28 mouse cellular contexts compared by ENCODE assay signal in the genomic region with DNA sequence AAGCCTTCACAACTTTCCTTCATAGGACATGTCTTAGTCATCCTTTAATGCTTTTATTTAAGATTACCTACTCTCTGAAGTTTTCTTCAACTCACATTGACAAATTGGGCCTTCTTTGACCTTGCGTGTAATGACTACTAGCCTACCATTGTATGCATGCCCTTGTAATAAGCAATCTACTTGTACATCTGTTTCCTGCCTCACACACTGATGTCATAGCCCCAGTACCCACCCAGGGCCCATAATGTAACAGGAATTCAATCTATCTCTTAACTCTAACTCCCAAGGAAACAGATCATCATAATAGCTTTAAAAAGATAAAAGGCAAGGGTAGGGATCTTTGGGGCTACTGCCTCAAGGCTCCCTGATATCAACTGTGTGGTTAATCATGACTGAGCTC.
A peak's percentile ranks its signal among the peaks of the same experiment; 100 is the strongest.
DNase-seq lines count a peak whose midpoint lies in the region; ATAC-seq and TF ChIP-seq lines count a peak whose summit lies in the region.
"Had no signal": no experiment of that assay in that cellular context is flagged by ENCODE, and none has a peak within 500 bp of the region (broad histone marks: within the 10 kb centered on the region; RNA-seq: fewer than 3 reads in every experiment).

No protein-coding gene starts in this region.

- no peaks in the 10 kb centered on the region for H3K36me3 ChIP-seq in kidney, embryonic 16.5 days (ENCODE audit: insufficient read depth, low read length)
- H3K36me3 ChIP-seq in liver, embryonic 14.5 days (replicated peaks; ENCODE audit: control insufficient read depth, insufficient read depth, low read depth), result no peaks in the 10 kb centered on the region
- no peaks in the 10 kb centered on the region for H3K36me3 ChIP-seq in liver, embryonic 15.5 days (replicated peaks)
- H3K36me3 ChIP-seq in limb, embryonic 10.5 days, result no peaks in the 10 kb centered on the region
- H3K36me3 ChIP-seq: forebrain, embryonic 10.5 days; hindbrain, embryonic 12.5 days; limb, embryonic 12.5 days; midbrain, embryonic 10.5 days; neural tube, embryonic 13.5 days had no signal

- H3K27ac ChIP-seq in kidney, embryonic 16.5 days (ENCODE audit: low read length), result peak overlapping the region; percentile 9; the same call in 1 of the 2 replicates
- no peak overlapping the region for H3K27ac ChIP-seq in liver, embryonic 14.5 days
- H3K27ac ChIP-seq in liver, embryonic 15.5 days (replicated peaks), result no peak overlapping the region
- no peak overlapping the region for H3K27ac ChIP-seq in limb, embryonic 10.5 days
- H3K27ac ChIP-seq: forebrain, embryonic 10.5 days; heart, adult 2 months; hindbrain, embryonic 12.5 days; layer of hippocampus, adult 2 months; limb, embryonic 12.5 days; macrophage; midbrain, embryonic 10.5 days; neural tube, embryonic 13.5 days had no signal

- no peaks in the 10 kb centered on the region for H3K4me1 ChIP-seq in kidney, embryonic 16.5 days (ENCODE audit: insufficient read depth, low read length)
- H3K4me1 ChIP-seq in liver, embryonic 14.5 days (replicated peaks; ENCODE audit: control insufficient read depth in 2 of 2, insufficient read depth in 2 of 2, low read length in 1 of 2), result no peaks in the 10 kb centered on the region
- H3K4me1 ChIP-seq in liver, embryonic 15.5 days (replicated peaks), result no peaks in the 10 kb centered on the region
- no peaks in the 10 kb centered on the region for H3K4me1 ChIP-seq in limb, embryonic 10.5 days
- H3K4me1 ChIP-seq: forebrain, embryonic 10.5 days; hindbrain, embryonic 12.5 days; limb, embryonic 12.5 days; midbrain, embryonic 10.5 days; neural tube, embryonic 13.5 days had no signal

- H3K9me3 ChIP-seq in kidney, embryonic 16.5 days (ENCODE audit: low read length), result no peaks in the 10 kb centered on the region
- H3K9me3 ChIP-seq in liver, embryonic 14.5 days (ENCODE audit: control insufficient read depth, low read length), result no peaks in the 10 kb centered on the region
- no peaks in the 10 kb centered on the region for H3K9me3 ChIP-seq in liver, embryonic 15.5 days (replicated peaks)
- H3K9me3 ChIP-seq in limb, embryonic 10.5 days (replicated peaks), result no peaks in the 10 kb centered on the region
- H3K9me3 ChIP-seq: forebrain, embryonic 10.5 days; hindbrain, embryonic 12.5 days; limb, embryonic 12.5 days; midbrain, embryonic 10.5 days; neural tube, embryonic 13.5 days had no signal

- no peak for DNase-seq in kidney, adult 8-10 months
- no peak for DNase-seq in liver, embryonic 14.5 days (ENCODE audit: low read depth in 3 of 3, low spot score in 3 of 3)
- peak; percentile 50 for DNase-seq in lung, postnatal 25 days (ENCODE audit: low spot score)
- DNase-seq in limb, embryonic 10.5 days (ENCODE audit: low spot score), result no peak
- no peak for DNase-seq in thymus, postnatal 10 days (ENCODE audit: low spot score in 2 of 2)
- DNase-seq: adrenal gland, postnatal 10 days; cerebellum, adult 18-20 months; cerebellum, postnatal 14 days; gastrocnemius, postnatal 14 days; heart, adult 2 months; kidney, postnatal 10 days; layer of hippocampus, postnatal 36 days; right cerebral cortex, postnatal 4 days; thymus, postnatal 25 days had no signal

- no peak overlapping the region for H3K9ac ChIP-seq in kidney, embryonic 16.5 days (replicated peaks; ENCODE audit: low read length)
- no peak overlapping the region for H3K9ac ChIP-seq in liver, embryonic 14.5 days (replicated peaks)
- no peak overlapping the region for H3K9ac ChIP-seq in liver, embryonic 15.5 days
- H3K9ac ChIP-seq: hindbrain, embryonic 12.5 days; limb, embryonic 12.5 days; neural tube, embryonic 13.5 days had no signal

- no peak overlapping the region for H3K4me2 ChIP-seq in kidney, embryonic 16.5 days (replicated peaks; ENCODE audit: low read depth, low read length)
- H3K4me2 ChIP-seq in liver, embryonic 14.5 days (ENCODE audit: low read depth), result no peak overlapping the region
- no peak overlapping the region for H3K4me2 ChIP-seq in liver, embryonic 15.5 days
- H3K4me2 ChIP-seq: hindbrain, embryonic 12.5 days; limb, embryonic 12.5 days; neural tube, embryonic 13.5 days had no signal

- no peak for TF ChIP-seq CTCF in liver, embryonic 14.5 days (IDR thresholded peaks at IDR 0.05; ENCODE audit: low read depth)

- WGBS in kidney, embryonic 16.5 days, result 84% methylated on average over 1 of the region's 1 CpGs
- 57% methylated on average over 1 of the region's 1 CpGs for WGBS in liver, embryonic 14.5 days (ENCODE audit: insufficient replicate concordance)
- 59% methylated on average over 1 of the region's 1 CpGs for WGBS in liver, embryonic 15.5 days (ENCODE audit: insufficient replicate concordance)
- 87% methylated on average over 1 of the region's 1 CpGs for WGBS in limb, embryonic 10.5 days

- H3K27me3 ChIP-seq in kidney, embryonic 16.5 days (ENCODE audit: insufficient read depth, low read length), result no peaks in the 10 kb centered on the region
- no peaks in the 10 kb centered on the region for H3K27me3 ChIP-seq in liver, embryonic 14.5 days (ENCODE audit: control insufficient read depth, insufficient read depth, low read length)
- no peaks in the 10 kb centered on the region for H3K27me3 ChIP-seq in liver, embryonic 15.5 days
- no peaks in the 10 kb centered on the region for H3K27me3 ChIP-seq in limb, embryonic 10.5 days (ENCODE audit: low read depth, poor library complexity, severe bottlenecking)
- H3K27me3 ChIP-seq: hindbrain, embryonic 12.5 days; limb, embryonic 12.5 days; neural tube, embryonic 13.5 days had no signal

- 0 out of 2 replicates have a peak, but pooled peaks have one; percentile 7 for TF ChIP-seq EP300 in liver, embryonic 14.5 days (IDR thresholded peaks at IDR 0.05; ENCODE audit: low read depth)

- peak; percentile 76; the same call in 1 of the 2 replicates for ATAC-seq in kidney, embryonic 16.5 days (ENCODE audit: low FRiP score, low TSS enrichment)
- ATAC-seq in liver, embryonic 14.5 days (ENCODE audit: insufficient read depth), result no peak
- ATAC-seq in liver, embryonic 15.5 days (ENCODE audit: insufficient read depth), result peak; percentile 56; the same call in 1 of the 2 replicates
- ATAC-seq: activated CD4-positive, CD25-positive, alpha-beta regulatory T cell, adult 4 months; forebrain, embryonic 16.5 days; intestine, postnatal 0 days; midbrain, embryonic 16.5 days had no signal

- no peak overlapping the region for H3K4me3 ChIP-seq in kidney, embryonic 16.5 days (ENCODE audit: low read length)
- H3K4me3 ChIP-seq in liver, embryonic 14.5 days (ENCODE audit: insufficient read depth in 1 of 2, low read depth in 2 of 2, low read length in 2 of 2), result no peak overlapping the region
- H3K4me3 ChIP-seq in liver, embryonic 15.5 days (replicated peaks), result no peak overlapping the region
- H3K4me3 ChIP-seq in limb, embryonic 10.5 days, result no peak overlapping the region
- H3K4me3 ChIP-seq: forebrain, embryonic 10.5 days; heart, adult 2 months; hindbrain, embryonic 12.5 days; layer of hippocampus, adult 2 months; limb, embryonic 12.5 days; midbrain, embryonic 10.5 days; myocyte; neural tube, embryonic 13.5 days had no signal
